ENCODE assay signal across 19 mouse cellular contexts in the genomic region with DNA sequence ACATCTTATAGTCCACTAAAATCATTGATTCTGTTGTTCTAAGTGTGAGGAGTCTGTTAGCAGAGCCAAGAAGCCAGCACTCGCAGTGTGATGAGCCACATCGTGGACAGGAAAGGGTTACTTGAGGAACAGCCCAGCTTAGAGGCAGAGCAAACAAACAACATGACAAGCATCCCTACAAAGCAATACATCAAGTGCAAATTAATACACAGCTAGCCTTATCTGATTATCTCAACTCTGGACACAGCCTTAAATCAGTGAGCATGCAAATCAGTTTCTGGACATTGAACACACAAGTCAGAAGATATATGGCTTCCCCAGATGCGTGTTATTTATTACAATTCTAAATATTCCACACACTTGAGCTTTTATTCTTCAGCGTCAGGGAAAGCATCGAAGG.
"Had no signal": no experiment of that assay in that cellular context is flagged by ENCODE, and none has a peak within 500 bp of the region (broad histone marks: within the 10 kb centered on the region; RNA-seq: fewer than 3 reads in every experiment).

No protein-coding gene starts in this region.

- H3K4me1 ChIP-seq: limb, embryonic 10.5 days; limb, embryonic 13.5 days; liver, embryonic 12.5 days; liver, embryonic 15.5 days; lung, embryonic 15.5 days; midbrain, embryonic 10.5 days; midbrain, embryonic 13.5 days had no signal

- H3K27me3 ChIP-seq: limb, embryonic 13.5 days; liver, embryonic 12.5 days; liver, embryonic 15.5 days; lung, embryonic 15.5 days; megakaryocyte, embryonic 14.5 days; midbrain, embryonic 13.5 days had no signal

- H3K4me2 ChIP-seq: limb, embryonic 13.5 days; liver, embryonic 12.5 days; liver, embryonic 15.5 days; lung, embryonic 15.5 days; midbrain, embryonic 13.5 days had no signal

- ATAC-seq: liver, embryonic 12.5 days; midbrain, embryonic 13.5 days; midbrain, embryonic 16.5 days had no signal

- H3K9me3 ChIP-seq: limb, embryonic 10.5 days; limb, embryonic 13.5 days; liver, embryonic 12.5 days; liver, embryonic 15.5 days; lung, embryonic 15.5 days; midbrain, embryonic 10.5 days; midbrain, embryonic 13.5 days had no signal

- H3K4me3 ChIP-seq: layer of hippocampus, adult 2 months; limb, embryonic 10.5 days; limb, embryonic 13.5 days; liver, embryonic 12.5 days; liver, embryonic 15.5 days; lung, embryonic 15.5 days; megakaryocyte, embryonic 14.5 days; midbrain, embryonic 10.5 days; midbrain, embryonic 13.5 days; myocyte had no signal

- H3K36me3 ChIP-seq: limb, embryonic 10.5 days; limb, embryonic 13.5 days; liver, embryonic 12.5 days; liver, embryonic 15.5 days; lung, embryonic 15.5 days; midbrain, embryonic 10.5 days; midbrain, embryonic 13.5 days had no signal

- H3K9ac ChIP-seq: limb, embryonic 13.5 days; liver, embryonic 12.5 days; liver, embryonic 15.5 days; lung, embryonic 15.5 days; midbrain, embryonic 13.5 days had no signal

- H3K27ac ChIP-seq: layer of hippocampus, adult 2 months; limb, embryonic 10.5 days; limb, embryonic 13.5 days; liver, embryonic 12.5 days; liver, embryonic 15.5 days; lung, embryonic 15.5 days; midbrain, embryonic 10.5 days; midbrain, embryonic 13.5 days had no signal

- DNase-seq: kidney, postnatal 10 days; layer of hippocampus, adult 9-11 months; liver; lung, adult 18-20 months; lung, postnatal 10 days; lung, postnatal 36 days; thymus, adult 18-20 months; thymus, postnatal 36 days had no signal
